8 mouse cellular contexts compared by ENCODE assay signal in the genomic region with DNA sequence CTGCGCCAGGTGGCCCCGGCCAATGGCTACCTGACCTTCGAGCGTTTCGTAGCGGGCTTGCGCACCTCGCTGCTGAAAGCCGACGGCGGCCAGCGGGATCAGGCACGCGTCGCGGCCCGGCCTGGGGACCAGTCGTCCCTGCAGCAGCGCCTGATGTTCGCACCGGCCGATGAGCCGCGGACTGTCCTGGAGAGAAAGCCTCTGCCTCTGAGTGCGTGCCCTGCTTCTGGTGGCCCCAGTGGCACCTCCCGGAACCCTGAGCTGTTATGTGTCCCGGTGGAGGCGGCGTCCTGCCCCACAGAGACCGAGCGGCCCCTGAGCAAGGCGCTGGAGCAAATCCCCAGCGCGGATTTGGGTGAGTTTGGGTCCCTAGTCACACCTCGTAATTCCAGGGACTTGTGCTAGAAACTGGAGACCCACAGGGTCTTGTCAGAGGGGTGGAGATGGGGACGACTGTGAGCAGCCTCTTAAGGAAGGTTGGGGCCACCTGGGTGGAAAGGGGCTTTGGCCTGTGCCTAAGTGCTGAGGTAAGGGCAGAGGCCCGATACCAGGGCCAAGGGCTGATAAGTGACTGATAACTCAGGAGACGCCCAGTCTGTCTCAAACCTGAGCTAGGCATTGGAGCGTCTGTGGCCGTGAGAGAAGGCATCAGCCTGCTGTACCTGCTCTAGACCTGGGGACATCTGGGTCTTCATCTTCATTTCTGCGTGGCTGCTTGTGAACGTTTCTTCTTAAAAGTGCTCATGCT. TPM values are rescaled to one million over a fixed set of nuclear protein-coding genes. Genes with fewer than 3 reads are reported as not detected.
DNase-seq lines count a peak whose midpoint lies in the region; ATAC-seq and TF ChIP-seq lines count a peak whose summit lies in the region.

No protein-coding gene starts in this region.

- H3K9ac ChIP-seq in heart, embryonic 16.5 days (ENCODE audit: low read length): peak overlapping the region; percentile 64

- H3K4me2 ChIP-seq in heart, embryonic 16.5 days (ENCODE audit: low read depth, low read length): peak overlapping the region; percentile 89

- H3K27me3 ChIP-seq in E14TG2a.4 (ENCODE audit: insufficient read depth, low read length): peaks cover 31% of the 10 kb centered on the region
- H3K27me3 ChIP-seq in heart, embryonic 16.5 days (ENCODE audit: control insufficient read depth, insufficient read depth, low read length): peaks cover 2% of the 10 kb centered on the region

- WGBS in heart, embryonic 16.5 days: 2% methylated on average over 42 of the region's 42 CpGs
- 10% methylated on average over 40 of the region's 42 CpGs for WGBS in macrophage (ENCODE audit: missing documents)

- H3K27ac ChIP-seq in heart, embryonic 16.5 days (ENCODE audit: low read length): no peak overlapping the region
- no peak overlapping the region for H3K27ac ChIP-seq in macrophage

- H3K36me3 ChIP-seq in E14TG2a.4 (ENCODE audit: insufficient read depth, low read length) (peaks cover 44% of the 10 kb centered on the region), macrophage (ENCODE audit: inconsistent target) (no peaks in the 10 kb centered on the region)
- peaks cover 2% of the 10 kb centered on the region; the same call in 1 of the 2 replicates for H3K36me3 ChIP-seq in heart, embryonic 16.5 days (ENCODE audit: control insufficient read depth, insufficient read depth)

- H3K9me3 ChIP-seq in E14TG2a.4 (ENCODE audit: low read length): no peaks in the 10 kb centered on the region
- no peaks in the 10 kb centered on the region for H3K9me3 ChIP-seq in heart, embryonic 16.5 days (replicated peaks; ENCODE audit: control insufficient read depth, low read length)

- peaks cover 43% of the 10 kb centered on the region for H3K4me1 ChIP-seq in E14TG2a.4 (replicated peaks; ENCODE audit: low read depth, low read length)
- H3K4me1 ChIP-seq in heart, embryonic 16.5 days (ENCODE audit: control insufficient read depth, insufficient read depth, low read length): peaks cover 16% of the 10 kb centered on the region

- TF ChIP-seq CTCF in E14TG2a.4 (conservative IDR thresholded peaks at IDR 0.05; ENCODE audit: low read length): no peak

- DNase-seq in embryo, embryonic 10 days (ENCODE audit: low spot score): peak; percentile 48
- DNase-seq in embryo, embryonic 10.5 days (ENCODE audit: low spot score): no peak
- DNase-seq in adrenal gland, postnatal 36 days: no peak
- no peak for DNase-seq in adrenal gland, postnatal 14 days
- no peak for DNase-seq in kidney, adult 18-20 months

- H3K4me3 ChIP-seq in E14TG2a.4 (replicated peaks; ENCODE audit: low read length) (peak overlapping the region; percentile 92), macrophage (ENCODE audit: inconsistent target) (peak overlapping the region; percentile 41)
- H3K4me3 ChIP-seq in heart, embryonic 16.5 days (ENCODE audit: low read length): peak overlapping the region; percentile 66

- no peak for ATAC-seq in heart, embryonic 16.5 days (replicated peaks; ENCODE audit: extremely low read depth, insufficient read depth, low FRiP score)

- H3K79me2 ChIP-seq in macrophage (ENCODE audit: inconsistent target): no peaks in the 10 kb centered on the region

RNA-seq across cellular contexts. Expression of a gene that starts 0.7 kb away (rescaled TPM):
- polyA plus RNA-seq in heart, embryonic 16.5 days (2015; fragmentation: Nextera tagmentation; extraction: Ambion mirVana): 21.1 and 22.5 TPM in 2 replicates
- 1 to 10 TPM in 5 of 26 experiments, under 1 TPM in 3, not detected in 18; 0.45 to 7.4 (median 1.5) TPM for total RNA-seq in macrophage (2018; cell fraction: chromatin; rRNA removed)
- total RNA-seq in macrophage (2018; cell fraction: cytosol; rRNA removed): under 1 TPM in 13 of 26 experiments, not detected in 13; 0.09 to 0.47 (median 0.22) TPM
- 1 to 10 TPM in 4 of 26 experiments, under 1 TPM in 4, not detected in 18; 0.24 to 3.3 (median 1.0) TPM for total RNA-seq in macrophage (2018; cell fraction: nucleus; rRNA removed)
- polyA plus RNA-seq in macrophage (2018): 0.13 to 0.73 TPM in 2 of 3 replicates, not detected in the other
- under 1 TPM; 0.43 to 0.95 TPM for total RNA-seq in adrenal gland, postnatal 36 days (2021)
- 3.4 and 3.5 TPM in 2 replicates for total RNA-seq in adrenal gland, postnatal 14 days (2021)

RNA-seq across cellular contexts. Expression of a gene that starts 7.3 kb away (rescaled TPM):
- polyA plus RNA-seq in heart, embryonic 16.5 days (2015; fragmentation: Nextera tagmentation; extraction: Ambion mirVana): 18.8 and 19.3 TPM in 2 replicates
- total RNA-seq in macrophage (2018; cell fraction: chromatin; rRNA removed): 100 to 1,000 TPM in 17 of 26 experiments, 10 to 100 TPM in 9; 48.0 to 345 (median 127) TPM
- total RNA-seq in macrophage (2018; cell fraction: cytosol; rRNA removed): 100 to 1,000 TPM; 115 to 202 (median 152) TPM
- total RNA-seq in macrophage (2018; cell fraction: nucleus; rRNA removed): 100 to 1,000 TPM in 23 of 26 experiments, 10 to 100 TPM in 3; 84.1 to 302 (median 139) TPM
- polyA plus RNA-seq in macrophage (2018): 55.8 to 128 TPM (median 119 TPM) in 3 replicates
- 10 to 100 TPM; 20.0 to 23.1 TPM for total RNA-seq in adrenal gland, postnatal 36 days (2021)
- 8.7 and 11.8 TPM in 2 replicates for total RNA-seq in adrenal gland, postnatal 14 days (2021)

RNA-seq across cellular contexts. Expression of a gene that starts 16.7 kb away (rescaled TPM):
- 10.3 and 10.6 TPM in 2 replicates for polyA plus RNA-seq in heart, embryonic 16.5 days (2015; fragmentation: Nextera tagmentation; extraction: Ambion mirVana)
- 100 to 1,000 TPM in 21 of 26 experiments, 10 to 100 TPM in 5; 80.5 to 340 (median 152) TPM for total RNA-seq in macrophage (2018; cell fraction: chromatin; rRNA removed)
- total RNA-seq in macrophage (2018; cell fraction: cytosol; rRNA removed): 100 to 1,000 TPM in 12 of 26 experiments, 10 to 100 TPM in 14; 67.2 to 160 (median 93.4) TPM
- total RNA-seq in macrophage (2018; cell fraction: nucleus; rRNA removed): 100 to 1,000 TPM; 104 to 338 (median 159) TPM
- polyA plus RNA-seq in macrophage (2018): 101 to 192 TPM (median 107 TPM) in 3 replicates
- total RNA-seq in adrenal gland, postnatal 36 days (2021): 10 to 100 TPM; 29.9 to 31.8 TPM
- 19.9 and 20.8 TPM in 2 replicates for total RNA-seq in adrenal gland, postnatal 14 days (2021)

RNA-seq across cellular contexts. Expression of a gene that starts 22.9 kb away (rescaled TPM):
- 3.4 and 4.0 TPM in 2 replicates for polyA plus RNA-seq in heart, embryonic 16.5 days (2015; fragmentation: Nextera tagmentation; extraction: Ambion mirVana)
- not detected for total RNA-seq in macrophage (2018; cell fraction: chromatin; rRNA removed)
- total RNA-seq in macrophage (2018; cell fraction: cytosol; rRNA removed): under 1 TPM in 9 of 26 experiments, not detected in 17; 0.06 to 0.19 (median 0.10) TPM
- total RNA-seq in macrophage (2018; cell fraction: nucleus; rRNA removed): not detected
- polyA plus RNA-seq in macrophage (2018): 0.07 TPM in 1 of 3 replicates, not detected in the others
- total RNA-seq in adrenal gland, postnatal 36 days (2021): 1 to 10 TPM; 5.0 to 7.8 TPM
- 7.6 and 9.5 TPM in 2 replicates for total RNA-seq in adrenal gland, postnatal 14 days (2021)

RNA-seq across cellular contexts. Expression of a gene that starts 26.3 kb away (rescaled TPM):
- polyA plus RNA-seq in heart, embryonic 16.5 days (2015; fragmentation: Nextera tagmentation; extraction: Ambion mirVana): 30.8 TPM in 2 replicates
- 1 to 10 TPM in 14 of 26 experiments, not detected in 12; 2.2 to 9.8 (median 3.9) TPM for total RNA-seq in macrophage (2018; cell fraction: chromatin; rRNA removed)
- 1 to 10 TPM in 13 of 26 experiments, under 1 TPM in 13; 0.15 to 3.1 (median 1.2) TPM for total RNA-seq in macrophage (2018; cell fraction: cytosol; rRNA removed)
- 1 to 10 TPM in 15 of 26 experiments, under 1 TPM in 1, not detected in 10; 0.97 to 9.0 (median 2.2) TPM for total RNA-seq in macrophage (2018; cell fraction: nucleus; rRNA removed)
- 1.2 to 2.9 TPM (median 2.5 TPM) in 3 replicates for polyA plus RNA-seq in macrophage (2018)
- total RNA-seq in adrenal gland, postnatal 36 days (2021): 100 to 1,000 TPM; 117 to 140 TPM
- 77.2 and 90.9 TPM in 2 replicates for total RNA-seq in adrenal gland, postnatal 14 days (2021)

Comparison
In these comparisons a context has a peak if more than half of its experiments do, and no peak if none do; other contexts are left out.
1. H3K4me3 ChIP-seq: peak in every context shown above with its lines; median percentile 92 in E14TG2a.4; 66 in heart, embryonic 16.5 days; 41 in macrophage.